Mouse (Mus musculus): ENCODE data around the gene Olfr67. TPM values are rescaled to one million over a fixed set of nuclear protein-coding genes. Genes with fewer than 3 reads are reported as not detected.
"Not testable (repeated sequence)": the region's sequence is repeated elsewhere in the genome, so short reads cannot be mapped to it uniquely, and the experiment has no call there.

Olfr67 gene
- polyA plus RNA-seq, 1 experiment: not detected

DNA sequence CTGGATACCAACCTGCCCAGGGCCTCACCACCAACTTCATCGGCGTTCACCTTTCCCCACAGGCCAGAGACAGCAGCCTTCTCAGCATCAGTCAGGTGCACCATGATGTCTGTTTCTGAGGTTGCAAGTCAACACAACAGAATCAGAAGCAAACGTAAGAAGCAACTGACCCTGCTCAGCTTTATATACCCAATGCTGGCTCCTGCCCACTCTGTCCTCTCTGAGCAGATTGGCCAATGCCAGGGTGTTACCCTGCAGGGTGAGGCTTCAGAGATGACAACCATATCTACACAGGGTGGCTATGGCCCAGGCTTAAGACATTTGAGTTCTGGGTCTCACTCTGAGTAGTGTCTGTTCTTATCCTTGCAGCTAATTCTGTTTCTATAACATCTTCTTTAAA lies 22.1 kb upstream of the Olfr67 start, which contains the start of gene Hbb-bt:
Gene Hbb-bt, minus strand, starts transcription at position 231 of the 400 bp plus-strand sequence.
- Histone ChIP-seq H3K27ac (ENCODE audit: control insufficient read depth, insufficient read depth, low read depth, low read length, poor library complexity) (peak within 1 kb of the TSS; percentile 91), H3K4me1 (ENCODE audit: control insufficient read depth, insufficient read depth, low read length) (no peaks in the 10 kb centered on the region; the same call in 1 of the 2 replicates), H3K4me3 (replicated peaks; ENCODE audit: control insufficient read depth, low read depth, low read length) (peak within 1 kb of the TSS; percentile 65)
- 59% methylated on average over 3 of the region's 3 CpGs for WGBS
- peak; percentile 63; the same call in 1 of the 2 replicates for TF ChIP-seq POLR2A (IDR thresholded peaks at IDR 0.05; ENCODE audit: borderline replicate concordance, control insufficient read depth, low read depth, low read length)
- TF ChIP-seq CTCF (IDR thresholded peaks at IDR 0.05; ENCODE audit: control insufficient read depth, insufficient read depth, low read length): no peak

GRCm38 (mm10) chr7:103813152-103813551 lies 21.5 kb upstream of the Olfr67 start:
- no CpG with 5 or more reads among the region's 3 CpGs for WGBS
- not testable (repeated sequence) for H3K4me3 ChIP-seq (replicated peaks; ENCODE audit: control insufficient read depth, low read depth, low read length); H3K27ac ChIP-seq (ENCODE audit: control insufficient read depth, insufficient read depth, low read depth, low read length, poor library complexity); H3K4me1 ChIP-seq (ENCODE audit: control insufficient read depth, insufficient read depth, low read length)

DNA sequence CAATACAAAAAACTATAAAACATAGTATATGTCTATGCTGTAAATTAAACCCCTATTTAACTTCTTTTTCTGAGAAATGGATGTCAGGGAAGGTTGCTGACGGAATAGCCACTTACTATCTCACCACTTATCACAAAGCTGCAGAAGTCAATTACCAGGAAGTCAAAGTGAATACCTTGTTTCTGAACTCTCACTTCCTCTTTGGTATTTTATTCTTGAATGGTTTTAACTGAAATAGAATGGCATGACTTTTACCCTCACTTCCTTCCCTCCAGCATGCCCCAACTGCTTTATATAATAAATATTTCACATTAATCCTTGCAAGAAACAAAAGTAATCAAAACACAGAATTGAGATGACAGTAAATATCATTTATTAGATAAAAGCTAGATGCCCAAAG lies 20.6 kb upstream of the Olfr67 start:
- Histone ChIP-seq H3K27ac (ENCODE audit: control insufficient read depth, insufficient read depth, low read depth, low read length, poor library complexity) (peak overlapping the region; percentile 94), H3K4me1 (ENCODE audit: control insufficient read depth, insufficient read depth, low read length) (no peaks in the 10 kb centered on the region; the same call in 1 of the 2 replicates), H3K4me3 (replicated peaks; ENCODE audit: control insufficient read depth, low read depth, low read length) (peak overlapping the region; percentile 65)
- 0% methylated on average over 1 of the region's 1 CpGs for WGBS
- TF ChIP-seq CTCF (IDR thresholded peaks at IDR 0.05; ENCODE audit: control insufficient read depth, insufficient read depth, low read length) (no peak), POLR2A (IDR thresholded peaks at IDR 0.05; ENCODE audit: borderline replicate concordance, control insufficient read depth, low read depth, low read length) (no peak)

DNA sequence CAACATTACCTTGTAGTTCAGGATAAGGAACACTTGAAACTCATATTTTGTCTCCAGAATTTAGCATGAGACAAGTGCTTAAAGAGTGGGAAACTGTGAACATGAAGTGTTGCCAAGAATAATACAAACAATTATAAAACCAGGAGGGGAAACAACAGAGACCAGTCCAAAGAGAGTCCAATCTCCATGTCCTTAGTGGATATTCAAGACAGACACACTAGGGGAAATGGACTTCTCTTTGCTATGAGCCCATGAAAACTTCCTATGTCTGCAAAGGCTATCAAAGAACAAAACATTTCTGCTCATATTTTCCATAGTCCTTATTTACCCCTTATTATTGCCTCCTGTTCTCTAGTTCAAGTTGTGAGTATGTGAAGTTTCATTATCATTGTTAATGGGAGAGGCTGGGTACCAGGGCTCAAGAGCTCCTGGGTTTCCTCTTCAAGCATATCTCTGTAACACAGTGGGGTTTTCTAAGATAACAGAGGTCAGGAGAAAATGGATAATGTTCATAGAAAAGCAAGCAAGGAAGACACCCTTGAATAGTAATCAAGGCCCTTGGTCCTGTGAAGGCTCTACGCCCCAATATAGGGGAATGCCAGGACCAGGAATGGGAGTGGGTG lies 19.7 kb upstream of the Olfr67 start:
- whole genome bisulfite sequencing: 64% methylated on average over 1 of the region's 1 CpGs

GRCm38 (mm10) chr7:103810746-103811145 lies 19.1 kb upstream of the Olfr67 start:
- TF ChIP-seq CTCF (IDR thresholded peaks at IDR 0.05; ENCODE audit: control insufficient read depth, insufficient read depth, low read length) (no peak), POLR2A (IDR thresholded peaks at IDR 0.05; ENCODE audit: borderline replicate concordance, control insufficient read depth, low read depth, low read length) (no peak)
- Histone ChIP-seq H3K4me3 (replicated peaks; ENCODE audit: control insufficient read depth, low read depth, low read length) (no peak overlapping the region), H3K27ac (ENCODE audit: control insufficient read depth, insufficient read depth, low read depth, low read length, poor library complexity) (no peak overlapping the region), H3K4me1 (ENCODE audit: control insufficient read depth, insufficient read depth, low read length) (no peaks in the 10 kb centered on the region; the same call in 1 of the 2 replicates)
- WGBS: 62% methylated on average over 3 of the region's 3 CpGs

More for the DNA sequence above, 19.7 kb upstream of the Olfr67 start:
- TF ChIP-seq CTCF (IDR thresholded peaks at IDR 0.05; ENCODE audit: control insufficient read depth, insufficient read depth, low read length) (no peak), POLR2A (IDR thresholded peaks at IDR 0.05; ENCODE audit: borderline replicate concordance, control insufficient read depth, low read depth, low read length) (no peak)
- H3K4me3 ChIP-seq (replicated peaks; ENCODE audit: control insufficient read depth, low read depth, low read length): peak overlapping the region; percentile 34
- no peaks in the 10 kb centered on the region; the same call in 1 of the 2 replicates for H3K4me1 ChIP-seq (ENCODE audit: control insufficient read depth, insufficient read depth, low read length)
- H3K27ac ChIP-seq (ENCODE audit: control insufficient read depth, insufficient read depth, low read depth, low read length, poor library complexity): no peak overlapping the region

DNA sequence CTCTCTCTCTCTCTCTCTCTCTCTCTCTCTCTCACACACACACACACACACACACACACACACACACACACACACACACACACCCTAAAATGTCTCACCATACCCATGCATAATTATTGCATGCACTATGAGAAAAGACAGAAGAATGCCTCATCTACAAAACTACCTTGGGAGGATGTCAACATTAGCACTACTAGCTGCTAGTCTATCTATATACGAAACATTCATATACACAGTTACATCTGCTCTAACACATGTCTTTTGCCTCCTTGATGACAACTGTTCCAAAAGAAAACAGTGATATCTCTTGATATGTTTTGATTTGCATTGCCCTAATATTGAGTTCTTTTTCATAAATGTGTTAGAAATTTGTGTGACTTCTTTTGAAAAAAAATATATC lies 18.7 kb upstream of the Olfr67 start:
- TF ChIP-seq POLR2A (IDR thresholded peaks at IDR 0.05; ENCODE audit: borderline replicate concordance, control insufficient read depth, low read depth, low read length) (no peak), CTCF (IDR thresholded peaks at IDR 0.05; ENCODE audit: control insufficient read depth, insufficient read depth, low read length) (no peak)
- no peaks in the 10 kb centered on the region; the same call in 1 of the 2 replicates for H3K4me1 ChIP-seq (ENCODE audit: control insufficient read depth, insufficient read depth, low read length)
- H3K4me3 ChIP-seq (replicated peaks; ENCODE audit: control insufficient read depth, low read depth, low read length): no peak overlapping the region
- 53% methylated on average over 1 of the region's 1 CpGs for WGBS
- H3K27ac ChIP-seq (ENCODE audit: control insufficient read depth, insufficient read depth, low read depth, low read length, poor library complexity): no peak overlapping the region

GRCm38 (mm10) chr7:103809801-103810155 lies 18.2 kb upstream of the Olfr67 start:
- H3K27ac ChIP-seq (ENCODE audit: control insufficient read depth, insufficient read depth, low read depth, low read length, poor library complexity): peak overlapping the region; percentile 67; the same call in 1 of the 2 replicates
- no peaks in the 10 kb centered on the region; the same call in 1 of the 2 replicates for H3K4me1 ChIP-seq (ENCODE audit: control insufficient read depth, insufficient read depth, low read length)
- 14% methylated on average over 1 of the region's 1 CpGs for WGBS
- TF ChIP-seq CTCF (IDR thresholded peaks at IDR 0.05; ENCODE audit: control insufficient read depth, insufficient read depth, low read length): no peak
- no peak for TF ChIP-seq POLR2A (IDR thresholded peaks at IDR 0.05; ENCODE audit: borderline replicate concordance, control insufficient read depth, low read depth, low read length)
- H3K4me3 ChIP-seq (replicated peaks; ENCODE audit: control insufficient read depth, low read depth, low read length): no peak overlapping the region

- 21% methylated on average over 5 of the region's 5 CpGs for WGBS
- TF ChIP-seq POLR2A (IDR thresholded peaks at IDR 0.05; ENCODE audit: borderline replicate concordance, control insufficient read depth, low read depth, low read length): no peak
- TF ChIP-seq CTCF (IDR thresholded peaks at IDR 0.05; ENCODE audit: control insufficient read depth, insufficient read depth, low read length): no peak
- Histone ChIP-seq H3K4me3 (replicated peaks; ENCODE audit: control insufficient read depth, low read depth, low read length) (no peak overlapping the region), H3K4me1 (ENCODE audit: control insufficient read depth, insufficient read depth, low read length) (no peaks in the 10 kb centered on the region; the same call in 1 of the 2 replicates), H3K27ac (ENCODE audit: control insufficient read depth, insufficient read depth, low read depth, low read length, poor library complexity) (no peak overlapping the region)
Observed at GRCm38 (mm10) chr7:103808971-103809800, 17.6 kb upstream of the Olfr67 start.

GRCm38 (mm10) chr7:103808120-103808519 lies 16.5 kb upstream of the Olfr67 start:
- not testable (repeated sequence) for H3K4me1 ChIP-seq (ENCODE audit: control insufficient read depth, insufficient read depth, low read length); H3K4me3 ChIP-seq (replicated peaks; ENCODE audit: control insufficient read depth, low read depth, low read length); H3K27ac ChIP-seq (ENCODE audit: control insufficient read depth, insufficient read depth, low read depth, low read length, poor library complexity)
- 50% methylated on average over 2 of the region's 2 CpGs for WGBS

Measured in bone marrow, adult 2 months (tissue).